8 mouse cellular contexts compared by ENCODE assay signal in the genomic region with DNA sequence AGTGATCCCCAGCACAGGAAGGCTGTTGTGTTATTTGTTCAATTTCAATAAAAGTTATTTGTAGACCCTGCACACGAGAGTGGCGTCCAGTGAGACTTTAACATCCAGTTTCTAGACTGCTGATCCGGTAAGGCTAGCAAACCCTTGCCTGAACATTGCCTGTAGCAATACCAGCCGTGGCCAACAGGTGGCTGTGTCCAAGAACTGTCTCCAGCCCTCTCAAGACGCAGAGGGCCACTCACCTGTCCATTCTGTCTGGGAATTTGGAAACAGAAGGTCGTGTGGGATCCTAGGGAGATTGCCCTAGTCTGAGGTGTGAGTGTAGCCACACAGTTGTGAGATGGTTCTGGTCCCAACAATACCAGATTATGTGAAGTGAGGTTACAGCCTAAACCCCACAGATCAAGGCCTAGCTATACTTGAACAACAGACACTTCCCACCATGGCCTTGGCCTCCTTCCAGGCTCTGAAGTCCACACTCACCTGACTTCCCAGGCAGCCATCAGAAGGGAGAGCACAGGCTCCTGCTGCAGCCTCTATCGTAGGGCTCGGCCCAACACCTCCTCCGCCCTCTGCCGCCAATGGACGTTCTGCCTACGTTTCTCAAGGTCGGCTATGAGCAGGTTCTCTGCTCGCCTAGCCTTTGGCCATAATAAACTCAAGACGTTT. TPM values are rescaled to one million over a fixed set of nuclear protein-coding genes. Genes with fewer than 3 reads are reported as not detected.
DNase-seq lines count a peak whose midpoint lies in the region; ATAC-seq lines count a peak whose summit lies in the region.

No protein-coding gene starts in this region.

- H3K9me3 ChIP-seq in liver, embryonic 11.5 days (ENCODE audit: control insufficient read depth, low read length) = no peaks in the 10 kb centered on the region
- H3K9me3 ChIP-seq in neural tube, embryonic 11.5 days (ENCODE audit: control insufficient read depth, low read length) = no peaks in the 10 kb centered on the region

- peak overlapping the region; percentile 78 for H3K4me2 ChIP-seq in liver, embryonic 11.5 days
- peak overlapping the region; percentile 12; the same call in 1 of the 2 replicates for H3K4me2 ChIP-seq in neural tube, embryonic 11.5 days (ENCODE audit: low read depth)

- peak overlapping the region; percentile 80 for H3K27ac ChIP-seq in liver, embryonic 11.5 days (ENCODE audit: low read depth, low read length)
- no peak overlapping the region for H3K27ac ChIP-seq in neural tube, embryonic 11.5 days (ENCODE audit: low read depth, low read length)

- peaks cover 19% of the 10 kb centered on the region for H3K36me3 ChIP-seq in liver, embryonic 11.5 days (ENCODE audit: control insufficient read depth, insufficient read depth, low read length)
- peaks cover 8% of the 10 kb centered on the region for H3K36me3 ChIP-seq in neural tube, embryonic 11.5 days (ENCODE audit: control insufficient read depth, insufficient read depth, low read length)

- ATAC-seq in liver, embryonic 11.5 days (replicated peaks; ENCODE audit: low FRiP score) = no peak
- ATAC-seq in neural tube, embryonic 11.5 days (ENCODE audit: insufficient read depth, low FRiP score, low TSS enrichment) = no peak

- peaks cover 49% of the 10 kb centered on the region for H3K4me1 ChIP-seq in liver, embryonic 11.5 days (replicated peaks; ENCODE audit: control insufficient read depth, insufficient read depth, low read length)
- peaks cover 27% of the 10 kb centered on the region for H3K4me1 ChIP-seq in neural tube, embryonic 11.5 days (ENCODE audit: control insufficient read depth, insufficient read depth, low read length)

- WGBS in liver, embryonic 11.5 days = 54% methylated on average over 15 of the region's 15 CpGs
- WGBS in neural tube, embryonic 11.5 days = 63% methylated on average over 15 of the region's 15 CpGs

- no peaks in the 10 kb centered on the region for H3K27me3 ChIP-seq in liver, embryonic 11.5 days (replicated peaks; ENCODE audit: control insufficient read depth, insufficient read depth, low read length)
- no peaks in the 10 kb centered on the region for H3K27me3 ChIP-seq in neural tube, embryonic 11.5 days (ENCODE audit: control insufficient read depth, insufficient read depth, low read length)

- intact Hi-C loops in gastrocnemius, postnatal 14 days (cut with DNase I; ENCODE audit: low total_unique reads) = no loop called here

- H3K9ac ChIP-seq in liver, embryonic 11.5 days (ENCODE audit: low read depth, low read length) = 0 out of 2 replicates have a peak overlapping the region, but pooled peaks have one; percentile 9
- no peak overlapping the region for H3K9ac ChIP-seq in neural tube, embryonic 11.5 days (ENCODE audit: low read length)

- DNase-seq in ovary, postnatal 14 days (ENCODE audit: low spot score) = peak; percentile 81
- no peak for DNase-seq in ovary, adult 18-20 months (ENCODE audit: low spot score)
- peak; percentile 74 for DNase-seq in cerebellum, adult 8-10 months
- peak; percentile 80 for DNase-seq in gastrocnemius, postnatal 14 days
- DNase-seq in kidney, adult 18-20 months = peak; percentile 95
- DNase-seq in liver, embryonic 11.5 days (ENCODE audit: low spot score) = peak; percentile 75
- DNase-seq in neural tube, embryonic 11.5 days (ENCODE audit: low spot score) = peak; percentile 78
- peak; percentile 81 for DNase-seq in thymus, postnatal 14 days

- H3K4me3 ChIP-seq in liver, embryonic 11.5 days (ENCODE audit: low read depth, low read length) = no peak overlapping the region
- H3K4me3 ChIP-seq in neural tube, embryonic 11.5 days (ENCODE audit: low read depth, low read length) = no peak overlapping the region

RNA-seq across cellular contexts. Expression of a gene that starts 1.6 kb away (rescaled TPM):
- 10 to 100 TPM; 12.7 to 14.5 TPM for total RNA-seq in gastrocnemius, postnatal 14 days (2021)
- polyA plus RNA-seq in liver, embryonic 11.5 days (2014; fragmentation: Nextera tagmentation; extraction: Ambion mirVana) = 89.7 and 92.5 TPM in 2 replicates
- polyA plus RNA-seq in neural tube, embryonic 11.5 days (2014; fragmentation: Nextera tagmentation; extraction: Ambion mirVana) = 124 and 128 TPM in 2 replicates

RNA-seq across cellular contexts. Expression of a gene that starts 3.1 kb away (rescaled TPM):
- total RNA-seq in gastrocnemius, postnatal 14 days (2021) = 10 to 100 TPM; 21.8 to 23.1 TPM
- 60.6 and 62.7 TPM in 2 replicates for polyA plus RNA-seq in liver, embryonic 11.5 days (2014; fragmentation: Nextera tagmentation; extraction: Ambion mirVana)
- polyA plus RNA-seq in neural tube, embryonic 11.5 days (2014; fragmentation: Nextera tagmentation; extraction: Ambion mirVana) = 91.0 and 93.0 TPM in 2 replicates

RNA-seq across cellular contexts. Expression of a gene that starts 10.6 kb away (rescaled TPM):
- total RNA-seq in gastrocnemius, postnatal 14 days (2021) = 1 to 10 TPM; 2.6 to 2.7 TPM
- 4.2 and 4.6 TPM in 2 replicates for polyA plus RNA-seq in liver, embryonic 11.5 days (2014; fragmentation: Nextera tagmentation; extraction: Ambion mirVana)
- 3.3 and 4.0 TPM in 2 replicates for polyA plus RNA-seq in neural tube, embryonic 11.5 days (2014; fragmentation: Nextera tagmentation; extraction: Ambion mirVana)

RNA-seq across cellular contexts. Expression of a gene that starts 12.5 kb away (rescaled TPM):
- total RNA-seq in gastrocnemius, postnatal 14 days (2021) = 10 to 100 TPM; 12.0 TPM
- polyA plus RNA-seq in liver, embryonic 11.5 days (2014; fragmentation: Nextera tagmentation; extraction: Ambion mirVana) = 20.5 and 20.7 TPM in 2 replicates
- polyA plus RNA-seq in neural tube, embryonic 11.5 days (2014; fragmentation: Nextera tagmentation; extraction: Ambion mirVana) = 15.1 and 15.5 TPM in 2 replicates

RNA-seq across cellular contexts. Expression of a gene that starts 14.4 kb away (rescaled TPM):
- total RNA-seq in gastrocnemius, postnatal 14 days (2021) = under 1 TPM; 0.23 to 0.49 TPM
- polyA plus RNA-seq in liver, embryonic 11.5 days (2014; fragmentation: Nextera tagmentation; extraction: Ambion mirVana) = 1.0 and 1.5 TPM in 2 replicates
- polyA plus RNA-seq in neural tube, embryonic 11.5 days (2014; fragmentation: Nextera tagmentation; extraction: Ambion mirVana) = 0.24 and 0.30 TPM in 2 replicates
